Mouse (Mus musculus): ENCODE results near the gene Trhr2.

- TF ChIP-seq CTCF (IDR thresholded peaks at IDR 0.05; ENCODE audit: low read depth) (no peak), EP300 (optimal IDR thresholded peaks at IDR 0.05) (no peak)
Measured at GRCm38 (mm10) chr8:122393717-122394116, 33.2 kb upstream of the Trhr2 start.
